Mouse (Mus musculus): ENCODE results near the gene Exoc2. TPM values are rescaled to one million over a fixed set of nuclear protein-coding genes. Genes with fewer than 3 reads are reported as not detected.

The Exoc2 gene
- total and polyA plus RNA-seq, 2 experiments: 3.3 to 10.9 TPM

DNA sequence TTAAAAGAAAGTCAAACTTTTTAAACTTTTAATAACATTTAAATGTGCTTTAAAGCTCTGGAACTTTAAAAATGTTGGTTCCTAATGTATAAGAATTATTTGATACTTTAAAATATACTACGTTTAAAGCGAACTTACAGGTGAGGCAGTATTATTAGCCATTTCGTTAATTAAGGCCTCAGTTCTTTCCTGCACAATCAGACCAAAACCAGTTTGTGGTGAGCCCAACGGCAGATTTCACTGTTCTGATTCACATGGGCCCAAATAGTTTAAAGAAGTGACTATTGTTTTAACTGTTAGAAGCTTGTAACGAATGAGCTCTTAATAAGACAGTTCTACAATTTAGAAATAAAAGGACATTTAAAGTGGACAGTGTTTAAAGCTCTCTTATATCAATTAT is 93.6 kb downstream of the Exoc2 start:
- H3K36me3 ChIP-seq (ENCODE audit: control insufficient read depth, insufficient read depth, low read length): peaks cover 16% of the 10 kb centered on the region
- 96% methylated on average over 5 of the region's 5 CpGs for WGBS

DNA sequence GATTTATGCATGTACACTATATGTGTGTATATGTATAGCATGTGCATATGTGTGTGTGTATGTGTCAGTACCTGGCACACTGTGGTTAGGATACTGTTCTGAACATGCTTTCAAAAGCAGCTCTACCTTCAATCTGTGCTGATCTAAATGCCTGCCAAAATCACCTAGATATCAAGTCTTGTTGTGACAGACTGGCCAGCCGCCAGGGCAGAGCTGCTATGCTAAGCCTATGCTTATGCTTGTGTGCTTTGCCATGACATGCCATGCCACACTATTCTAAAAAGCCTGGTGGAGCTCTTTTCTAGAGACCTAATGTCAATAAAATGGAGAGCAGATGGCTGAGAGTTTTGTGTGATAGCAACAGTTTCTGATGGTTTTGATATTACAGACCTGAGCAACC is 94.0 kb downstream of the Exoc2 start:
- 87% methylated on average over 1 of the region's 1 CpGs for WGBS

More for the DNA sequence above, 93.6 kb downstream of the Exoc2 start:
- Histone ChIP-seq H3K9ac (ENCODE audit: low read depth, low read length) (no peak overlapping the region), H3K4me3 (ENCODE audit: insufficient read depth, low read depth, low read length) (no peak overlapping the region), H3K27me3 (ENCODE audit: control insufficient read depth, insufficient read depth, low read length) (no peaks in the 10 kb centered on the region), H3K27ac (replicated peaks; ENCODE audit: insufficient read depth, low read depth, low read length) (no peak overlapping the region), H3K4me1 (ENCODE audit: control insufficient read depth, insufficient read depth, low read length) (no peaks in the 10 kb centered on the region), H3K79me2 (ENCODE audit: control insufficient read depth, insufficient read depth, low read length) (no peaks in the 10 kb centered on the region)
- DNase-seq (ENCODE audit: extremely low read depth, low read depth, low spot score): no peak
- TF ChIP-seq CTCF (IDR thresholded peaks at IDR 0.05; ENCODE audit: low read depth, low read length) (no peak), POLR2A (IDR thresholded peaks at IDR 0.05; ENCODE audit: extremely low read depth, insufficient read depth, low read length) (no peak)

DNA sequence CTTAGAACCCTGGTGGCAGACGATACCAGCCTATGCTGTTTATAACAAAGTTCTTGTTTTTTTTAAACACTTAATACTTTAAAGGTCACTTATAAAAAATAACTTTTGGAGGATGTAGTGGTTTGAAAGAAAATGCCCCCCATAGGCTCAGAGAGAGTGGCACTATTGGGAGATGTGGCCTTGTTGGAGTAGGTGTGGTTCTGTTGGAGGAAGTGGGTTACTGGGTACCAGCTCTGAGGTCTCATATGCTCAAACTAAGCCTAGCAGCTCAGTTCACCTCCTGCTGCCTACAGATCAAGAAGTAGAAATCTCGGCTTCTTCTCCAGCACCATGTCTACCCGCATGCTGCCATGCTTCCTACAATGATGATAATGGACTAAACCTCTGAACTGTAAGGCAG is 98.1 kb downstream of the Exoc2 start:
- 97% methylated on average over 3 of the region's 3 CpGs for WGBS
- Histone ChIP-seq H3K27me3 (ENCODE audit: control insufficient read depth, insufficient read depth, low read length) (no peaks in the 10 kb centered on the region), H3K4me3 (ENCODE audit: insufficient read depth, low read depth, low read length) (no peak overlapping the region), H3K9ac (ENCODE audit: low read depth, low read length) (no peak overlapping the region), H3K36me3 (ENCODE audit: control insufficient read depth, insufficient read depth, low read length) (peaks cover 16% of the 10 kb centered on the region), H3K4me1 (ENCODE audit: control insufficient read depth, insufficient read depth, low read length) (0 out of 2 replicates have a peak, but pooled peaks cover 4% of the 10 kb centered on the region), H3K79me2 (ENCODE audit: control insufficient read depth, insufficient read depth, low read length) (no peaks in the 10 kb centered on the region), H3K27ac (replicated peaks; ENCODE audit: insufficient read depth, low read depth, low read length) (no peak overlapping the region)
- TF ChIP-seq CTCF (IDR thresholded peaks at IDR 0.05; ENCODE audit: low read depth, low read length) (no peak), POLR2A (IDR thresholded peaks at IDR 0.05; ENCODE audit: extremely low read depth, insufficient read depth, low read length) (no peak)
- no peak for DNase-seq (ENCODE audit: extremely low read depth, low read depth, low spot score)

More for the DNA sequence above, 94.0 kb downstream of the Exoc2 start:
- Histone ChIP-seq H3K27me3 (ENCODE audit: control insufficient read depth, insufficient read depth, low read length) (no peaks in the 10 kb centered on the region), H3K9ac (ENCODE audit: low read depth, low read length) (no peak overlapping the region), H3K27ac (replicated peaks; ENCODE audit: insufficient read depth, low read depth, low read length) (no peak overlapping the region), H3K79me2 (ENCODE audit: control insufficient read depth, insufficient read depth, low read length) (no peaks in the 10 kb centered on the region), H3K36me3 (ENCODE audit: control insufficient read depth, insufficient read depth, low read length) (peaks cover 16% of the 10 kb centered on the region), H3K4me3 (ENCODE audit: insufficient read depth, low read depth, low read length) (no peak overlapping the region), H3K4me1 (ENCODE audit: control insufficient read depth, insufficient read depth, low read length) (no peaks in the 10 kb centered on the region)
- no peak for TF ChIP-seq POLR2A (IDR thresholded peaks at IDR 0.05; ENCODE audit: extremely low read depth, insufficient read depth, low read length)
- TF ChIP-seq CTCF (IDR thresholded peaks at IDR 0.05; ENCODE audit: low read depth, low read length): no peak
- peak; percentile 6 for DNase-seq (ENCODE audit: extremely low read depth, low read depth, low spot score)

DNA sequence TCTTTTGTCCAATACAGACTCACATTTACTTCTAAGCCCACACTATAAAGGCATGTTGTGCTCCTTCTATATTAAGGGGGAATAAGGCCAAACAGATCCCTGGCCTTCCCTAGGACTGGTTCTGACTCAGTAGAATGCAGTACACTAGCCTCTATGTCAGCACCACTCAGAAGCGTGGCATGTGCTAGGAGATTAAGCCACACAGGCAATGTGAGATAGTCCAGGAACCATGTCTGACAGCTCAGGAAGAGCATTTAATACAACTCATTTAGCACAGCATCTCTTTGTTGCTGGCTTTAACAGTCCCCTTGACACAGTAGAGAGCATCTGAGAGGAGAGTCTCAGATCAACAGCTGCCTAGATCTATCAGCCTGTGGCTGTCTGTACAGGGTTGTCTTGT is 100.4 kb downstream of the Exoc2 start:
- WGBS: 95% methylated on average over 1 of the region's 1 CpGs
- DNase-seq (ENCODE audit: extremely low read depth, low read depth, low spot score): no peak
- H3K9ac ChIP-seq (ENCODE audit: low read depth, low read length): no peak overlapping the region
- H3K4me1 ChIP-seq (ENCODE audit: control insufficient read depth, insufficient read depth, low read length): 0 out of 2 replicates have a peak, but pooled peaks cover 4% of the 10 kb centered on the region
- no peak overlapping the region for H3K27ac ChIP-seq (replicated peaks; ENCODE audit: insufficient read depth, low read depth, low read length)
- no peak for TF ChIP-seq POLR2A (IDR thresholded peaks at IDR 0.05; ENCODE audit: extremely low read depth, insufficient read depth, low read length)
- TF ChIP-seq CTCF (IDR thresholded peaks at IDR 0.05; ENCODE audit: low read depth, low read length): no peak
- no peaks in the 10 kb centered on the region for H3K27me3 ChIP-seq (ENCODE audit: control insufficient read depth, insufficient read depth, low read length)
- no peak overlapping the region for H3K4me3 ChIP-seq (ENCODE audit: insufficient read depth, low read depth, low read length)
- no peaks in the 10 kb centered on the region for H3K79me2 ChIP-seq (ENCODE audit: control insufficient read depth, insufficient read depth, low read length)
- H3K36me3 ChIP-seq (ENCODE audit: control insufficient read depth, insufficient read depth, low read length): peaks cover 18% of the 10 kb centered on the region

DNA sequence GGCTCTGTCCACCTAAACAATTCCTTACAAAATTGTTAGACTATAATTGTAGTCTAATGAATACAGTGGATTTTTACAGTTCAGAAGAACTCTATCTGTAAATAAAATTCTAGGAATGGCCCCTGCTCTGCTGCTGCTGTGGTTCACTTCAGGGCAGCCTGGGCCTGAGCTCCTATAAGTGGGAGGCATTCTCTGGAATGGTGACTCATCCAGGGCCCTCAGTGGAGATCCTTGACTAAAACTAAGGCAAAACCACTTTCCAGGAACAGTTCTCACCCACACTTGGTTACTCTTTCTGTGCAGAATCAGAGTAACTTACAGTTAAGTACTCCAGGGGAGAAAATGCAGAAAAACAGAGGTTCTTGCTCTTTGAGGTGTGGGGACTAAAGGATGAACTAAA is 108.4 kb downstream of the Exoc2 start:
- TF ChIP-seq CTCF (IDR thresholded peaks at IDR 0.05; ENCODE audit: low read depth, low read length): no peak
- TF ChIP-seq POLR2A (IDR thresholded peaks at IDR 0.05; ENCODE audit: extremely low read depth, insufficient read depth, low read length): no peak
- Histone ChIP-seq H3K27ac (replicated peaks; ENCODE audit: insufficient read depth, low read depth, low read length) (no peak overlapping the region), H3K4me1 (ENCODE audit: control insufficient read depth, insufficient read depth, low read length) (no peaks in the 10 kb centered on the region), H3K4me3 (ENCODE audit: insufficient read depth, low read depth, low read length) (no peak overlapping the region), H3K9ac (ENCODE audit: low read depth, low read length) (no peak overlapping the region), H3K36me3 (ENCODE audit: control insufficient read depth, insufficient read depth, low read length) (peaks cover 30% of the 10 kb centered on the region), H3K79me2 (ENCODE audit: control insufficient read depth, insufficient read depth, low read length) (no peaks in the 10 kb centered on the region), H3K27me3 (ENCODE audit: control insufficient read depth, insufficient read depth, low read length) (no peaks in the 10 kb centered on the region)
- no peak for DNase-seq (ENCODE audit: extremely low read depth, low read depth, low spot score)

DNA sequence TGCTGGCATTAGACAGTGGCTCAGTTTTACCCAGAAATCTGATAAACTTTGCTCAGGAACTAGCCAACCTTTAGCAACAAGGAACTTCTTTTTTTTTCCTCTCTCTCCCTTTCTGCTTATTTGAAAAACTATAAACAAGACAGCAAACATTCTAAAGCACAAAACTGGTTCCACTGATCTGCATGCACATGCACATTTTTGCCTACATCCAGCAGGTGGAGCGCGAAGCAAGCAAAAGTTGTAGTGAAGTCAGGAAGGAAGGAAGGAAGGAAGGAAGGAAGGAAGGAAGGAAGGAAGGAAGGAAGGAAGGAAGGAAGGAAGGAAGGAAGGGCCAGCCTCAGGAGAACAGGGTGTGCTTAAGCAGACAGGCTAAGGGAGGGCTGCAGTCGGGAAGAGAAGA is 109.9 kb downstream of the Exoc2 start:
- no peaks in the 10 kb centered on the region for H3K79me2 ChIP-seq (ENCODE audit: control insufficient read depth, insufficient read depth, low read length)
- H3K4me3 ChIP-seq (ENCODE audit: insufficient read depth, low read depth, low read length): no peak overlapping the region
- 92% methylated on average over 3 of the region's 3 CpGs for WGBS
- H3K27me3 ChIP-seq (ENCODE audit: control insufficient read depth, insufficient read depth, low read length): no peaks in the 10 kb centered on the region
- no peak overlapping the region for H3K27ac ChIP-seq (replicated peaks; ENCODE audit: insufficient read depth, low read depth, low read length)
- TF ChIP-seq CTCF (IDR thresholded peaks at IDR 0.05; ENCODE audit: low read depth, low read length) (no peak), POLR2A (IDR thresholded peaks at IDR 0.05; ENCODE audit: extremely low read depth, insufficient read depth, low read length) (no peak)
- no peaks in the 10 kb centered on the region for H3K4me1 ChIP-seq (ENCODE audit: control insufficient read depth, insufficient read depth, low read length)
- peaks cover 30% of the 10 kb centered on the region for H3K36me3 ChIP-seq (ENCODE audit: control insufficient read depth, insufficient read depth, low read length)
- DNase-seq (ENCODE audit: extremely low read depth, low read depth, low spot score): no peak
- no peak overlapping the region for H3K9ac ChIP-seq (ENCODE audit: low read depth, low read length)
